Mouse (Mus musculus): Measurements from ENCODE around the gene Bex1. TPM values are rescaled to one million over a fixed set of nuclear protein-coding genes. Genes with fewer than 3 reads are reported as not detected.
"Not testable (repeated sequence)": the region's sequence is repeated elsewhere in the genome, so short reads cannot be mapped to it uniquely, and the experiment has no call there.

The Bex1 gene
- total RNA-seq (2022) = 10 to 100 TPM; 18.0 to 35.6 (median 25.9) TPM

DNA sequence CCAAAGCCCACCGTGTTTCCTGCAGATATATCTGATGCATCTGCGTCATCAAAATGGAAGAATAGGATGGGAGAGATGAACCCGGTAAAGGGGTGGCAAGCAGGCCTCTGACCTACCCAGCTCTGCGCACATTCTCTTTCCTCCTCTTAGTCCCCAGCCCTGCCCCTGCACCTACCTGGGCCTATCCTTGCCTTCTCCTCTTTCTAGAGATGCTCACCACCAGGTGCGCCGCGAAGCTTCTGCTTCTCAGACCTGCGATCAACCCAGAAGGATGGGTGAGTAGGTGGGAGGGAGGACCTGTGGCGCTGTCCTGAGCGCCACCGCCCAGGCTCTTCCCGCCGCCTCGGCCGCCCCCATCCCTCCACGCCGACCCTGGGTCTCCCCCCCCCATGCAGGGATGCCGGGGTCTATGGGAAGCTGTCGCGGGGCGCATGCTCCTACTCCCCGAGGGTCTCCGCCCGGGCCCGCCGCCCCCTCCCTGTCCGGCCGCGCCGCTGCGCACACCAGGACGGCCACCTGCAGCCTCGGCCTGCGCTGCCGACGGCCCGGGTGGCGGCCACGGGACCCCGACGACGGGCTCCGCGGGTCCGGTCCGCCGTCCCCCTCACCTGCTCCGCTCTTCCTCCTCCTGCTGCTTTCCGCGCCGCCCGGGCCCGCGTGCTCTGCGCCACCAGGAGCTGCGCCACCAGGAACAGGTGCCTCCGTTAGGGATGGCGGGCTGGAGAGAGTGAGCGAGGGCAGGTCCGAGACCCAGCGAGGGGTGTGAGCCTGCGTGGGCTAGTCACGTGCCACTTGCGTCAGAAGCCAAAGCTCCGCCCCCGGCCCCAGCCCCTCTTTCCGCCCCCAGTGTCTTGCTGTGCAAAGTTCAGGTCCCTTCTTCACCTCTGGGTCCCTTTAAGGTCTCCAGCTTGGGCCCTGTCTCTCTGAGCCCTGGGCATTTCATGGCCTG is at the start of gene Bex1, which contains the start of gene Tceal7:
Gene Bex1, minus strand, starts transcription at position 785 of the 949 bp plus-strand sequence.
Gene Tceal7, plus strand, starts transcription at position 51 of the 949 bp plus-strand sequence.
- DNase-seq (ENCODE audit: low spot score in 2 of 2) = not testable (repeated sequence)

GRCm38 (mm10) chrX:136252023-136252729 is 36.9 kb upstream of the Bex1 start:
- DNase-seq (ENCODE audit: low spot score in 2 of 2) = no peak

GRCm38 (mm10) chrX:136249671-136250070 is 34.4 kb upstream of the Bex1 start:
- no peak for DNase-seq (ENCODE audit: low spot score in 2 of 2)

DNA sequence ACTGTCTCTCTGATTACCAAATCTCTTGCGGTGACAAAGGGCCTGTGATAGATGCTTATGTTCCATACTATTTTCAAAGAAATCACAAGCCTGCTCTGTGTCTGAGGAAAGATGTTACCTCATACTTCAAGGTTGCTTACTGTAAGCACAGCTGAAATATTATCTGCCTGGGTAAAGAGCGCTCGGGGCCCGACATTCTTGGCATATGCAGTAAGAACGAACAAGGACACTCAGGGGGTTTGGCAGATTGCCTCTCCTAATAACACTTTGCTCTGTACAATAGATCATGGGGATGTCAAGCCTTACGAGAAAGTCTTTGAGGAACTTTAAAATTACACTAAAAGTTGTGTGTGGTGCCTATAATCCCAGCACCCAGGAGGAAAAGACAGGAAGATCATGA is 33.5 kb upstream of the Bex1 start:
- no peak for DNase-seq (ENCODE audit: low spot score in 2 of 2)

DNA sequence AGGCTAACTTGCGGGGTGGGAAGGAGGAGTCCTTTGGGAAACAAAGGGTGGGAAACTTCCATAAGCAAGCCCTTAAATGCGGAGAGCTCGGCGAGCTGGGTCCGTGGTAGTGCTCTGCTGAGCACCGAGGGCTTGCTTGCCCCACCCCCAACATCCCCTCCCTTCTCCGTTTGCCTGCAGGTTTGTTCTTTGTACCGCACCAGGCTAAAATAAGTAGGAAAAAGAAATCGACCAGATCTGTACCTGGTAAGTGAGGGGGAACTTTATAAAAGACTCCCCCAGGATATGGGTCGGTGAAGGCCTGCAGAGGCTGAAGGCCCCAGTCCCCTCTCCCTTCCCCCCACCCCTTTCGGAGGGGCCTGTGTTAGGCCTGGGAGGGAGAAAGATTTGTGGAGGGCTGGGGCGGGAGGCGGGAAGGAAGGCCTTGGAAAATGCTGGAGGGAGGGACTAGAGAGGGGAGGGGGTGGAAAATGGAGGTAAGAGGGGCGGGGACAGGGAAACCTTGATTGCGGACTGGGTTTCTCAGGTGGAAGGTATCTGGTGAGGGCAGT is 30.3 kb upstream of the Bex1 start:
- no peak for DNase-seq (ENCODE audit: low spot score in 2 of 2)

DNA sequence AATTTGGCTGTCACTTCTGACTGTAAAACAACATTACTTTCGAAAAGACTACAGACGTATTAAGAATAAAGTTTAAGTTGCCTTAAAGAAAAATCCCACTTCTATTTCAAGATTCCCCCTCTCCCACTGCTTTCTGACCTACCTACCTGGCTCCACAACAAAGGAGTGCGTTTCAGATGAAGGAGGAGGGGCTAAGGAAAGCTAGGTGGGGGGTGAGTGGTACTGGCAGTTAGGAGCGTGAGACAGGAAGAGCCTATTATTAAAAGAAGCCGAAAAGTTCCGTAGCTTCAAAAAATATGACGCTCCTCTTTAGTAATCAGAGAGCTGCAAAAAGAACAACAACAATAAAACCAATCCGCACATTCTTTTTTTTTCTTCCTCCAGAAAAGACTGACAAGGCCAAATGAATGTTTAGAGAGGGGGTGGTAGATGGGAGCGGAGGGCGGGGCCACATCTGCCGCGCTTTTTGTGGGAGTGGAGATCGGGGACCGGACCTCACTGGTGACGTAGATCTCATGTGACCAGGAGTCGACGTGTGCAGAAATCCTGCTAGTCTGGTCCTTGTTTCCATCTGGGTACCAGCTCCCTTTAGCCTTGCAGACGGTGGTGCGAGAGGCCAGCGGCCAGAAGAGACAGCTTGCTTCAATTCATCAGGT is 29.4 kb upstream of the Bex1 start, which contains the start of gene Tceal9:
Gene Tceal9, plus strand, starts transcription at position 506 of the 656 bp plus-strand sequence.
- peak; percentile 20 to 28 for DNase-seq (ENCODE audit: low spot score in 2 of 2)

DNA sequence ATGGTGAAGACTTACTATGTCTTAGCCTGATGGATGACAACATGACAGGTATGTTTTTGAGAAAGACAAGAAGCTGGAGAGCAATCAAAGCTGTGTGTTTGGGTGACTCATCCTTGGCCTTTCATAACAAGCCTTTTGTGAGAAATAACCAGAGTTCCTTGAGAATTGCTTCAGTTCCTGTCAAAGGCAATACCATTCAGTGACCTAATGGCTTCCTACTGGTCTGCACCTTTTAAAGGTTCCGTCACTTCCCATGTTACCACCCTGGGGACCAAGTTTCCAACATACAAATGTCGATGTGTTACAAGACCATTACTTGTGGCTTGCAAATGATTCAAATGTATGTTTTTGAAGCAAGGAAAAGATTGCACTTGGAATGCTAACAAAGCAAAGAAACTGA is 27.9 kb upstream of the Bex1 start:
- no peak for DNase-seq (ENCODE audit: low spot score in 2 of 2)

DNA sequence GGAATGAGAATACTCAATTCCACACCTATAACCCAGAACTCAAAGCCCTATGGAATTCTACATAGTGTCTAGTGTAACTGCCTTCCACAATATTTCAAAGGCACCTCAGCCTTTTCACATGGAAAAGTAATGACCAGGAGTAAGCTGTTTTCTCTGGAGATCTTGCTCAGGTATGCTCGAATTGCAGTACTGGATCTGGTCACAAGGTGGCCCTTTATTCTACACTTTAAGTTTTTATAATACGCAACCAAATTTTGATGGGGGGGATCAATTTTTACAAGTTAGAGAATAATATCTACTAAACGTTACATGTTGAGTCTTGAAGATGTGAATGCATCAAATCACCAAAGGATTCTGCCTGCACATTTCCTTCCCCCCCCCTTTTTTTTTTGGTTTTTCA is 22.8 kb upstream of the Bex1 start:
- no peak for DNase-seq (ENCODE audit: low spot score in 2 of 2)

GRCm38 (mm10) chrX:136227768-136228167 is 12.5 kb upstream of the Bex1 start:
- no peak for DNase-seq (ENCODE audit: low spot score in 2 of 2)

GRCm38 (mm10) chrX:136223714-136224113 is 8.4 kb upstream of the Bex1 start:
- no peak for DNase-seq (ENCODE audit: low spot score in 2 of 2)

- no peak for DNase-seq (ENCODE audit: low spot score in 2 of 2)
Measured at GRCm38 (mm10) chrX:136216303-136216702, 990 bp upstream of the Bex1 start.

GRCm38 (mm10) chrX:136213396-136213795 is 1.9 kb downstream of the Bex1 start:
- DNase-seq (ENCODE audit: low spot score in 2 of 2) = no peak

GRCm38 (mm10) chrX:136204406-136204805 is 10.9 kb downstream of the Bex1 start:
- no peak for DNase-seq (ENCODE audit: low spot score in 2 of 2)

- peak in 1 of 2 experiments; percentile 5 for DNase-seq (ENCODE audit: low spot score in 2 of 2)
Measured at GRCm38 (mm10) chrX:136203664-136204066, 11.6 kb downstream of the Bex1 start, which contains the start of gene Tceal5. TSS of gene Tceal5 (minus strand) at chrX:136203876.

- DNase-seq (ENCODE audit: low spot score in 2 of 2) = no peak
Measured at GRCm38 (mm10) chrX:136203257-136203656, 12.1 kb downstream of the Bex1 start.

GRCm38 (mm10) chrX:136196873-136197272 is 18.4 kb downstream of the Bex1 start:
- DNase-seq (ENCODE audit: low spot score in 2 of 2) = no peak

DNA sequence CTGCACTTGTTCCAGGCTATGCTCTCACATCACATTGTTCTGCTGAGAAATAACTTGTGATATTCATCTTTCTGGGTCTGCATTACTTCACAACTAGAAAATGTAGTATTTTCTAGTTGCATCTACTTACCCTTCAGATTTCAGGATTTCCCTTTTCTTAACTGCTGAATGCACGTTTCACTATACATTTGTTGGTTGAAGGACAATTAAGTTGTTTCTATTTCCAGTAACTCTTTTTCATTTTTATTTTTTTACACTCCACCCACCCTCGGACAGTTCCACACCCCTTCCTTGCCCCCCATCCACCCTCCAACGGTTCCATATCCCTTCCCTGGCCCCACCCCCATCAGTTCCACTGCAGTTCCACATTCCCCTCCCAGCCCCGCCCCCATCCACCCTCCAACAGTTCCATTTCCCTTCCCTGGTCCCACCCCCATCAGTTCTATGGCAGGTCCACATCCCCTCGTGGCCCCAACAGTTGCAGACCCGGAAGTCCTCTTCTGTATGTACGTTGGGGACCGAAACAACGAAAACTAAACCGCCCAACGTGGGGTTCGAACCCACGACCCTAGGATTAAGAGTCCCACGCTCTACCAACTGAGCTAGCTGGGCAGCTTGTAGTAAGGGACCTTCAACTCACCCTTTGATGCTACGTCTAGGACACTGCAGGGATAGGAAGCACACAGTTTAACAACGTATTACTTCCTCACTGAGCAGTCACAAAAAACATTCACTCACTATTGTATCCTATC is 19.9 kb downstream of the Bex1 start:
- DNase-seq (ENCODE audit: low spot score in 2 of 2) = no peak

DNA sequence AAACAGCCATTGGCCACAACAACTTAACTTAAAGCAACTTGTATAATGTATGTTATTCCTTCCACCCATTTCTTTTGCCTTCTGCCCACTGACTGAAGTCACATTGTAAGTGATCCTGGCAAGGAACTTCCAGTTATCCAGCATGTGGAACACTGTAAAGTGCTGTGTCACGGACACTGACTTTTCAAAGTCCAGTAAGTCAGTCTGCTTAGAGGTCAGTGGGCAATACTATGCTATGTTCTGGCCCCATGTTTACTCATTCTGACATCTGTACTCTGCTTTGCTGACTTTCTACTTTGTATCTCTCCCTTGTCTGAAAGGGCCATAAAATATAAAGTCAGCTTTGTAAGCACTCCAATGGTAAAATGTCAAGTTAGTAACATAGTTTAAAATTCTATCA is 32.2 kb downstream of the Bex1 start:
- no peak for DNase-seq (ENCODE audit: low spot score in 2 of 2)

GRCm38 (mm10) chrX:136180897-136181553 is 34.3 kb downstream of the Bex1 start:
- no peak for DNase-seq (ENCODE audit: low spot score in 2 of 2)

DNA sequence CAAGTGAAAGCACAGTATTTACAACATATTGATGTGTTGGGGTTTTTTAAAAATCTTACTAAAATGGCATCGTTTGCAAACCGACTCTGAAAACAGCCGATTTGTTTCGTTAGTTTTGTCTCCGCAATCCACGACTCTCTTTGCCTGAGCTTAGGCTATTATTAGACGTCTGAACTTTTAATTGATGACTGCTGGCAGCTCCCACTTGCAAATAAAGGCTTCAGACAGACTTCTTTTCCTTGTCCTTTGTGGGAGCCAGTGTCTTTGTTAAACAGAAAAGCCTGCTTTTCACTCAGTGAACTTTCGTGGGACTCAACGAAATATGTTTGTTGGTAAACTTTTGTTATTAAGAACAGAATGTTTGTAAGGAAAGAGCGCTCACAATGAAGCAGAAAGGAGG is 42.5 kb downstream of the Bex1 start:
- no peak for DNase-seq (ENCODE audit: low spot score in 2 of 2)
